Mouse (Mus musculus): Measurements from ENCODE around the gene 2210016F16Rik. TPM values are rescaled to one million over a fixed set of nuclear protein-coding genes. Genes with fewer than 3 reads are reported as not detected.
A peak's percentile ranks its signal among the peaks of the same experiment; 100 is the strongest.
"Not testable (repeated sequence)": the region's sequence is repeated elsewhere in the genome, so short reads cannot be mapped to it uniquely, and the experiment has no call there.

2210016F16Rik gene
- polyA plus RNA-seq, 1 experiment from 2014 or later = 31.2 TPM

DNA sequence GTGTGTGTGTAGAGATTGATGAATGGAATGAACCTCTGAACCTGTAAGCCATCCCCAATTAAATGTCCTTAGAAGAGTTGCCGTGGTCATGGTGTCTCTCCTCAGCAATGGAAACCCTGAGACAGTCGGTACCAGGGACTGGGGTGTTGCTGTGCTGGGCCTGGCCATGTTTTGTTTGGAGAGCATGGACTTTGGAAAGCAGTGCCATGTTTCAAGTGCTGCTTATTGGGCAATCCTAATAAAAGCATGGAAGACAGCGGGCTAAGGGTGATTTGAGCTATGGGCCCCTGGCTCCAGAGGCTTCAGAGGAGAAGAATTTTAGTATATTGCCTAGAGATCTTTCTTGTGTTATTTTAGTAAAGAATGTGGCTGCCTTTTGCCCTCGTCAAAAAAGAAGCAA, 26.0 kb upstream of the 2210016F16Rik start:
- Histone ChIP-seq H3K4me3 (ENCODE audit: low read depth, low read length) (no peak overlapping the region), H3K36me3 (ENCODE audit: control insufficient read depth, insufficient read depth, low read length) (0 out of 2 replicates have a peak, but pooled peaks cover 3% of the 10 kb centered on the region), H3K27ac (ENCODE audit: low read depth, low read length) (no peak overlapping the region), H3K4me2 (ENCODE audit: low read depth) (no peak overlapping the region), H3K9me3 (ENCODE audit: control insufficient read depth, low read length) (no peaks in the 10 kb centered on the region), H3K4me1 (ENCODE audit: control insufficient read depth, insufficient read depth, low read length) (peaks cover 3% of the 10 kb centered on the region; the same call in 1 of the 2 replicates), H3K9ac (ENCODE audit: low read length) (no peak overlapping the region), H3K27me3 (ENCODE audit: control insufficient read depth, insufficient read depth, low read length) (no peaks in the 10 kb centered on the region)
- DNase-seq (ENCODE audit: low spot score) (no peak), ATAC-seq (ENCODE audit: insufficient read depth, low FRiP score, low TSS enrichment) (no peak)
- WGBS = 92% methylated on average over 4 of the region's 4 CpGs

DNA sequence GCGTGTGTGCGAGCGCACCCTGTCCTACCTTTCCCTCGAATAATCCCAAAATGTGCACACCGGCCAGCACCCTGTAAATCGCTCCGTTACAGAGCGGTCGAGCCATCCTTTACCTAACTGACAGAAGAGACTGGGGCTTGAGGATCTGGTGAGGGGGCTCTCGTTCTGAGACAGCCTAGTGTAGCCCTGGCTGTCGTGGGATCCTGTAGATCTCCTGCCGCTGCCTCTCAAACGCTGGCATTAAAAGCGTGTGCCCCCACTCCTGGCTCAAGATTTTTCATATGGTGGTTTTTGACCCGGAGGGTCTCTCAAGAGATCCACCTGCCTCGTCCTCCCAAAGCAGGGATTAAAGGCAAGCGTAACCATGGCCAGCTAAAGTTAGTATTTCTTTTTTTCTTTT, 18.2 kb upstream of the 2210016F16Rik start, which contains the start of gene Hnrnpk:
Gene Hnrnpk (minus strand): TSS at position 101 of the 400 bp plus-strand sequence.
- not testable (repeated sequence) for H3K36me3 ChIP-seq (ENCODE audit: control insufficient read depth, insufficient read depth, low read length); H3K27me3 ChIP-seq (ENCODE audit: control insufficient read depth, insufficient read depth, low read length); DNase-seq (ENCODE audit: low spot score); ATAC-seq (ENCODE audit: insufficient read depth, low FRiP score, low TSS enrichment); H3K9me3 ChIP-seq (ENCODE audit: control insufficient read depth, low read length); H3K4me1 ChIP-seq (ENCODE audit: control insufficient read depth, insufficient read depth, low read length)
- 7% methylated on average over 16 of the region's 17 CpGs for WGBS
- Histone ChIP-seq H3K4me3 (ENCODE audit: low read depth, low read length) (peak within 1 kb of the TSS; percentile 98), H3K4me2 (ENCODE audit: low read depth) (peak within 1 kb of the TSS; percentile 56), H3K27ac (ENCODE audit: low read depth, low read length) (peak within 1 kb of the TSS; percentile 98), H3K9ac (ENCODE audit: low read length) (peak within 1 kb of the TSS; percentile 96)

DNA sequence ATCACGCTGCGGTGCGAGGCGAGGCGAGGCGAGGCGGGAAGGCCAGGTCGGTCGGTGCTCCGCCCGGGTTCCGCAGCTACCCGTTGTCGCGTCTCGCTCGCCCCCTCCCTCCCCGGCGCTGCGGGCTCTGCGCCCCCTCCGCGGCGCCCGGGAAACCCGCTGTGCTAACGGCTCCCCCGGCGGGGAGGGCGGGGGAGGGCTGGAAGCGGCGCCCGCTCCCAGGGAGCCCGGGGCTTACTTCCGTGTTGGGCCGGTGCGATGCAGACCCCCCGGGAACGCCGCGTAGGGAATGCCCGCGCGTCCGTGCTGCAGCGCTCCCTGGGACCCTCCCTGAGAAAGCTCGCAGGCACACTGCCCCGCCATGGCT, 17.7 kb upstream of the 2210016F16Rik start:
- Histone ChIP-seq H3K9me3 (ENCODE audit: control insufficient read depth, low read length) (no peaks in the 10 kb centered on the region), H3K27ac (ENCODE audit: low read depth, low read length) (peak overlapping the region; percentile 98), H3K4me2 (ENCODE audit: low read depth) (peak overlapping the region; percentile 56), H3K27me3 (ENCODE audit: control insufficient read depth, insufficient read depth, low read length) (no peaks in the 10 kb centered on the region), H3K4me1 (ENCODE audit: control insufficient read depth, insufficient read depth, low read length) (no peaks in the 10 kb centered on the region), H3K4me3 (ENCODE audit: low read depth, low read length) (peak overlapping the region; percentile 98), H3K9ac (ENCODE audit: low read length) (peak overlapping the region; percentile 96), H3K36me3 (ENCODE audit: control insufficient read depth, insufficient read depth, low read length) (no peaks in the 10 kb centered on the region)
- under 1% methylated on average over 33 of the region's 48 CpGs for WGBS
- DNase-seq (ENCODE audit: low spot score) = no peak
- peak; percentile 43 for ATAC-seq (ENCODE audit: insufficient read depth, low FRiP score, low TSS enrichment)

DNA sequence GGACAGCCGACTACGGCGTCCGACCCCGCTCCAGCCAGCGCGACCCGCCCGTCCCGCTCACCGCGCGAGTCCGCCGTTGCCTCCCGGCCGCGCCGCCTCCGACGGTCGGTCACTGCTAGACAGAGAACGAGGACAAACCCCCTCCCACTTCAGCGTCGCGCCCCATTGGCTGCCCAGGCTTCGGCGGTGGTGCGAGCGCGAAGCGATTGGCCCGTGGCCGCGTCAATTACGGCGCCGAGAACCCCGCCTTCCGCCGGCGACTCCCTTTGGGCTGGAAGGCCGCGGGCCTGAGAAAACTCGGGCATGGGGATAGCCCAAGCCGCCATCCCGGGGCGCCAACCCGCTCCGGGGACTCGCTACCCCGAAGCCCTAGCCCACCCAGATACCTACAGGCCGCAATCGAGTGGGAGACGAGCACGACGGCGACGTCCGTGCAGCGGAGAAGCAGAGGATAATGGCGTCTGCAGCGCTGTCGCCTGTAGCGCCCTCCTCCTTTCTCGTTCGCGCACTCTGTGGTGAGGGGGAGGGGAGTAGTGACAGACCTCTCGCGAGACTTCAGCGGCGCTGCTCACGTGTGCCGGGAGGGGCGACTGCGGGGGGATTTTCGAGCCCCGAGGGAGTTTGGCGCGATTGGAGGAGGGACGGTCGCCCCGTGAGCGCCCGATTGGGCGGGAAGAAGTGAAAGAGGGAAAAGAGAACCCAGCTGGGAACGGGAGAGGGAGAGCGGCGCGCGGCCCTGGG, 17.1 kb upstream of the 2210016F16Rik start, which contains the start of gene Rmi1:
Gene Rmi1 (plus strand): TSS at position 246 of the 741 bp plus-strand sequence.
- WGBS = under 1% methylated on average over 86 of the region's 91 CpGs
- no peaks in the 10 kb centered on the region for H3K9me3 ChIP-seq (ENCODE audit: control insufficient read depth, low read length)
- H3K36me3 ChIP-seq (ENCODE audit: control insufficient read depth, insufficient read depth, low read length) = 0 out of 2 replicates have a peak, but pooled peaks cover under 1% of the 10 kb centered on the region
- peak within 1 kb of the TSS; percentile 56 for H3K4me2 ChIP-seq (ENCODE audit: low read depth)
- no peaks in the 10 kb centered on the region for H3K4me1 ChIP-seq (ENCODE audit: control insufficient read depth, insufficient read depth, low read length)
- H3K27ac ChIP-seq (ENCODE audit: low read depth, low read length) = peak within 1 kb of the TSS; percentile 98
- H3K4me3 ChIP-seq (ENCODE audit: low read depth, low read length) = peak within 1 kb of the TSS; percentile 98
- H3K9ac ChIP-seq (ENCODE audit: low read length) = peak within 1 kb of the TSS; percentile 96
- no peaks in the 10 kb centered on the region for H3K27me3 ChIP-seq (ENCODE audit: control insufficient read depth, insufficient read depth, low read length)
- ATAC-seq (ENCODE audit: insufficient read depth, low FRiP score, low TSS enrichment) (peak; percentile 95), DNase-seq (ENCODE audit: low spot score) (peak; percentile 98)

DNA sequence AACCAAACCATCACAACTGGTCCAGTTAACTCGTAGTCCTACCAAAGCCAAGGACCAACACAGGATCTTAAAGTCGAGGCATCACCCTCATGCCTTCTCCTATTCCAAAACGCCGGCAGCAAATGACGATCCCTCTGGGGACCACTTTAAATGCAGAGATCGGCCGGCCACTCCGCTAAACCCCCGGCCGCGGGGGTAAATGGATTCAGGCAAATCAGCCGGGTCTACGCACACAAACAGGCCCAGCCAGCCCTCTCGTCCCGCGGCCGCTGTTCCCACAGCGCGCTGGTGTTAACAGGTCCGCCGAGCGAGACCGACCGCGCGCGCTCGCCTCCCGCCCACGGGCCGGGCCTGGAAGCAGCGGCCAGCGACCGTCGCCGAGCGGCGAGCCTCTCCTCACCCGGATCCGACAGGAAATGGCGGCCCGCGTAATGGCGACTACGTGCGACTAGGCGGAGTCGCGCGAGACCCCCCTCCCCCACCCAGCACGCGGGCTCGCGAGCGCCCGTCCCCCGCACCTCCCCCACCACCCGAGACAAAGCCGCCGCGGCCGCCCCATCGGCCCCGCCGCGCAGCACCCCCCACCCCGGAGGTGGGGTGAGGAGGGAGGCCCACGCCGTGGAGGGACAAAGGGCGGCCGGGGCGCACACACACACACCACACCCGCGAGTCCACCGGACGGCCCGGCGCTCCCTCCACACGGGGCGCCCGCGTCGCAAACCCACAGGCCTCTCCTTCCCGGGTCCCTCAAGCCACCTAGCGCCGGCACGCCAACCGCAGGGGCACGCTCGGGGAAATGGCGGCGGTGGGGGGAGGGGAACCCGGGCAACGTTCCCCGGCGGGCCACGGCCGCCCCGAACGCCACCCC, 16.3 kb upstream of the 2210016F16Rik start:
- Histone ChIP-seq H3K9me3 (ENCODE audit: control insufficient read depth, low read length) (no peaks in the 10 kb centered on the region), H3K27me3 (ENCODE audit: control insufficient read depth, insufficient read depth, low read length) (no peaks in the 10 kb centered on the region), H3K4me1 (ENCODE audit: control insufficient read depth, insufficient read depth, low read length) (no peaks in the 10 kb centered on the region), H3K9ac (ENCODE audit: low read length) (peak overlapping the region; percentile 96), H3K4me3 (ENCODE audit: low read depth, low read length) (peak overlapping the region; percentile 98), H3K4me2 (ENCODE audit: low read depth) (peak overlapping the region; percentile 56), H3K36me3 (ENCODE audit: control insufficient read depth, insufficient read depth, low read length) (0 out of 2 replicates have a peak, but pooled peaks cover 2% of the 10 kb centered on the region), H3K27ac (ENCODE audit: low read depth, low read length) (peak overlapping the region; percentile 98)
- 0% methylated on average over 51 of the region's 100 CpGs for WGBS
- ATAC-seq (ENCODE audit: insufficient read depth, low FRiP score, low TSS enrichment) = peak; percentile 49
- peak; percentile 88 for DNase-seq (ENCODE audit: low spot score)

DNA sequence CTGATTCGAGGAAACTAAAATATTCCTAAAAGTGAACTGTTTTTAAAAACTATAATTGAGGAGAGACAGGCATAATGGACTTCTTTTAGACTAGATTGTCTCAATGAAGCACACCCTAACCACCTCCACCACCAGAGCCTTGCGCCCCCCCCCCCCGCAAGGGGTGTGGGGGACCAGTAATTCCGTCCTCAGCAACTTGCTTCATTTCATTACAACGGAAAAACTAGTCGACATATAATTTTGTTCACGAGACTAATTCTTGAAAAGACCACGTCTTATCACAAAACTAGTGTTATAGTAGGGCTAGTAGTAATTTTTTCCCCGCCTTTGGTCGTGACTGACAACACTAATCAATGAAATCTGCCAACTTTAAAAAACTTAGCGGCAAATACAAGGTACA, 15.6 kb upstream of the 2210016F16Rik start:
- Histone ChIP-seq H3K27ac (ENCODE audit: low read depth, low read length) (peak overlapping the region; percentile 98; the same call in 1 of the 2 replicates), H3K9me3 (ENCODE audit: control insufficient read depth, low read length) (no peaks in the 10 kb centered on the region), H3K9ac (ENCODE audit: low read length) (peak overlapping the region; percentile 96), H3K4me1 (ENCODE audit: control insufficient read depth, insufficient read depth, low read length) (no peaks in the 10 kb centered on the region), H3K27me3 (ENCODE audit: control insufficient read depth, insufficient read depth, low read length) (no peaks in the 10 kb centered on the region), H3K36me3 (ENCODE audit: control insufficient read depth, insufficient read depth, low read length) (peaks cover 7% of the 10 kb centered on the region), H3K4me3 (ENCODE audit: low read depth, low read length) (peak overlapping the region; percentile 98), H3K4me2 (ENCODE audit: low read depth) (peak overlapping the region; percentile 56)
- DNase-seq (ENCODE audit: low spot score) = no peak
- no peak for ATAC-seq (ENCODE audit: insufficient read depth, low FRiP score, low TSS enrichment)
- 1% methylated on average over 11 of the region's 11 CpGs for WGBS

DNA sequence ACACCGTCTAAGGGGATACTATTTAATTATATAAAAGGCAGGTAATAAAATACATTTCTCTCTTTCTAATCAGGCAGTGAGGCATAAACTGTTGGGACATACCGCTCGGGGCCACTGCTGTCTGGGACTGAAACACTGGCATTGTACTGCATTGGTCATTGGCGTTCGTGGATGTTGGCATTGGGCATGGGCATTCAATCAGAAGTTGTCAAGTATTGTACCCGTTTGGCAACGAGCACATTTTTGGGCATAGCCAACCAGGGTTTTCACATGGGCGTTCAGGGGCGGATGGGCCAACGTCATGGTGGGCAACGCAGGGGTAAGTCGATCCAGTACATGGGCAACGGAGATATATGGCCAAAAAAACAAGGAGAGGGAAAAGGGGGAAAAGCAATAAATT, 12.6 kb upstream of the 2210016F16Rik start:
- Histone ChIP-seq H3K27ac (ENCODE audit: low read depth, low read length) (no peak overlapping the region), H3K4me2 (ENCODE audit: low read depth) (no peak overlapping the region), H3K4me1 (ENCODE audit: control insufficient read depth, insufficient read depth, low read length) (no peaks in the 10 kb centered on the region), H3K4me3 (ENCODE audit: low read depth, low read length) (no peak overlapping the region), H3K9me3 (ENCODE audit: control insufficient read depth, low read length) (no peaks in the 10 kb centered on the region), H3K27me3 (ENCODE audit: control insufficient read depth, insufficient read depth, low read length) (no peaks in the 10 kb centered on the region), H3K9ac (ENCODE audit: low read length) (no peak overlapping the region), H3K36me3 (ENCODE audit: control insufficient read depth, insufficient read depth, low read length) (peaks cover 12% of the 10 kb centered on the region)
- ATAC-seq (ENCODE audit: insufficient read depth, low FRiP score, low TSS enrichment) (no peak), DNase-seq (ENCODE audit: low spot score) (no peak)
- WGBS = 89% methylated on average over 13 of the region's 13 CpGs

DNA sequence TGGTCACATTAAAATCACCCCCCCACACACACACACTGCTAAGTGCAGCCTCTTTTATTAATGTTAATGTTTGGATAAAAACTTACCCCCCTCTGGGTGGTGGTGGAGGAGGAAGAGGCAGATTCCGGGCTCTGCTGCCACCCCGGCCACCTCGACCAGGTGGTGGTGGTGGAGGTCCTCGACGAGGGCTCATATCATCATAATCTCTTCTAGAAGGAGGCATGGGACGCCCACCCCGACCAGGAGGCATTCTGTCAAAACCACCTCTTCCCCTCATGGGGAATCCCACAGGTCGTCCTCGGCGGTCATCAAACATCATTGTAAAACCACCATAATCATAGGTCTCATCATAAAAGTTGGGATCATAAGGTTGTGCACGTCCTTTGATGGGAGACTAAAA, 9.4 kb upstream of the 2210016F16Rik start:
- not testable (repeated sequence) for H3K27ac ChIP-seq (ENCODE audit: low read depth, low read length); H3K4me1 ChIP-seq (ENCODE audit: control insufficient read depth, insufficient read depth, low read length); H3K9me3 ChIP-seq (ENCODE audit: control insufficient read depth, low read length); ATAC-seq (ENCODE audit: insufficient read depth, low FRiP score, low TSS enrichment); H3K4me3 ChIP-seq (ENCODE audit: low read depth, low read length); H3K27me3 ChIP-seq (ENCODE audit: control insufficient read depth, insufficient read depth, low read length); H3K4me2 ChIP-seq (ENCODE audit: low read depth); DNase-seq (ENCODE audit: low spot score); H3K9ac ChIP-seq (ENCODE audit: low read length)
- 89% methylated on average over 11 of the region's 11 CpGs for WGBS
- peaks cover 12% of the 10 kb centered on the region for H3K36me3 ChIP-seq (ENCODE audit: control insufficient read depth, insufficient read depth, low read length)

All from neural tube, embryonic 11.5 days (tissue).